Mouse (Mus musculus): ENCODE data around the gene Dkk2.

DNA sequence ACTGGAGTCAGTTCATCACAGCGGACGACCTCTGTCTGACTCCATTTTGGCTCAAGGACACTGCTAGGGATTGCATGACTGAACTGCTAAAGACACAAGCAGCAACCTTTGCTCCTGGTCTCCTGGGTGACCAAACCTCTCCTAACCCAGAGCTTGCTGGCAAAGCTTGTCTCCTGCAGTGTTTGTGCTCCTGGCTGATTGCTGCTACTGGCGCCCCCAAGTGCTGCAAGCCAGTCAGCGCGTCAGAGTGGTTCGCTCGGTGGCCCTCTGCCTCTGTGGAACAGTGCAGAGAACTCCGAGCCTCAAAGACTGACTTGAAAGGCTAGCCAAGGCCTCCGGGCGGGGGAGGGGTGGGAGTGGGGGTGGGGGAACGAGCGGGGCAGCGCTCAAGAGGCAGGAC, 1.1 kb upstream of the Dkk2 start:
- TF ChIP-seq CTCF (IDR thresholded peaks at IDR 0.05; ENCODE audit: low read depth, low read length) (peak; percentile 84), POLR2A (IDR thresholded peaks at IDR 0.05; ENCODE audit: extremely low read depth, insufficient read depth, low read length) (no peak)
